Mouse (Mus musculus) hindbrain, embryonic 11.5 days (tissue): Measurements from ENCODE around the gene Fcamr. TPM values are rescaled to one million over a fixed set of nuclear protein-coding genes. Genes with fewer than 3 reads are reported as not detected.

Source experiments
- ATAC-seq: fragments of 200-750 bp; cut with Nextera tagmentation; 2 replicates; pipeline ENCODE4 v1.8.0; 2017; ENCODE audit warnings: mild to moderate bottlenecking, moderate TSS enrichment, moderate library complexity; ENCODE audit not compliant: low FRiP score
- DNase-seq: peaks from one replicate; pipeline ENCODE4 v3.0.0-alpha.2; 2015; ENCODE audit warnings: low spot score
- H3K27ac ChIP-seq: fragments of 300-500 bp; sonication (generic); 2 replicates; pipeline ENCODE4 v1.5.1; 2014; ENCODE audit warnings: mild to moderate bottlenecking, low read depth, low read length
- H3K27me3 ChIP-seq: fragments of 300-500 bp; sonication (generic); 2 replicates; pipeline ENCODE4 v1.6.1; 2014; ENCODE audit warnings: mild to moderate bottlenecking, low read length, moderate library complexity, mixed read lengths; ENCODE audit not compliant: control insufficient read depth, insufficient read depth
- H3K36me3 ChIP-seq: fragments of 300-500 bp; sonication (generic); 2 replicates; pipeline ENCODE4 v1.6.1; 2014; ENCODE audit warnings: mild to moderate bottlenecking, low read length, moderate library complexity, mixed read lengths; ENCODE audit not compliant: control insufficient read depth, insufficient read depth
- H3K4me1 ChIP-seq: fragments of 300-500 bp; sonication (generic); replicated peaks from 2 replicates; pipeline ENCODE4 v1.6.1; 2014; ENCODE audit warnings: low read length, mixed read lengths; ENCODE audit not compliant: control insufficient read depth, insufficient read depth
- H3K4me2 ChIP-seq: fragments of 300-500 bp; sonication (generic); replicated peaks from 2 replicates; pipeline ENCODE4 v1.6.1; 2014; ENCODE audit warnings: mild to moderate bottlenecking, low read depth, low read length
- H3K4me3 ChIP-seq: fragments of 300-500 bp; sonication (generic); 2 replicates; pipeline ENCODE4 v1.5.1; 2014; ENCODE audit warnings: low read depth, low read length
- H3K9ac ChIP-seq: fragments of 300-500 bp; sonication (generic); 2 replicates; pipeline ENCODE4 v1.6.1; 2014; ENCODE audit warnings: low read depth, low read length
- H3K9me3 ChIP-seq: fragments of 300-500 bp; sonication (generic); 2 replicates; pipeline ENCODE4 v1.6.1; 2016; ENCODE audit warnings: low read length; ENCODE audit not compliant: control insufficient read depth
- WGBS: fragments of 180-500 bp; shearing (Covaris S2); extraction: QIAGEN DNeasy Blood & Tissue Kit; methylation state at CpG from one replicate; pipeline ENCODE4 v1.1.7; 2014; 5-methylcytosine and 5-hydroxymethylcytosine counted together
- polyA plus RNA-seq: library from polyadenylated mRNA; unstranded; fragments of >200 nt; fragmentation: Nextera tagmentation; extraction: Ambion mirVana; gene quantifications from 2 replicates; pipeline ENCODE4 v1.2.1, GENCODE M21; 2014

Gene Fcamr
- polyA plus RNA-seq = 0.14 TPM in 1 of 2 replicates, not detected in the other

GRCm38 (mm10) chr1:130800602-130801001 is at the start of gene Fcamr:
Gene Fcamr, plus strand, starts transcription at chr1:130800902.
- Histone ChIP-seq H3K4me3 (no peak within 1 kb of the TSS), H3K4me1 (no peaks in the 10 kb centered on the region), H3K36me3 (no peaks in the 10 kb centered on the region), H3K9ac (no peak within 1 kb of the TSS), H3K9me3 (no peaks in the 10 kb centered on the region), H3K27me3 (no peaks in the 10 kb centered on the region), H3K4me2 (no peak within 1 kb of the TSS), H3K27ac (no peak within 1 kb of the TSS)
- DNase-seq = no peak
- no peak for ATAC-seq
- 89% methylated on average over 8 of the region's 8 CpGs for WGBS

- Histone ChIP-seq H3K36me3 (no peaks in the 10 kb centered on the region), H3K9ac (no peak overlapping the region), H3K4me3 (no peak overlapping the region), H3K4me1 (no peaks in the 10 kb centered on the region), H3K27ac (no peak overlapping the region), H3K27me3 (no peaks in the 10 kb centered on the region), H3K4me2 (no peak overlapping the region), H3K9me3 (no peaks in the 10 kb centered on the region)
- WGBS = 86% methylated on average over 9 of the region's 9 CpGs
- ATAC-seq = no peak
- DNase-seq = no peak
Observed at GRCm38 (mm10) chr1:130759689-130760088, 41.0 kb upstream of the Fcamr start.

- DNase-seq = no peak
- H3K27me3 ChIP-seq = no peaks in the 10 kb centered on the region
- no peak for ATAC-seq
- no peak overlapping the region for H3K4me2 ChIP-seq
- H3K4me3 ChIP-seq = no peak overlapping the region
- H3K9me3 ChIP-seq = no peaks in the 10 kb centered on the region
- H3K27ac ChIP-seq = no peak overlapping the region
- no peak overlapping the region for H3K9ac ChIP-seq
- H3K36me3 ChIP-seq = no peaks in the 10 kb centered on the region
- 90% methylated on average over 1 of the region's 1 CpGs for WGBS
- H3K4me1 ChIP-seq = no peaks in the 10 kb centered on the region
Observed at GRCm38 (mm10) chr1:130761597-130761996, 39.1 kb upstream of the Fcamr start.

- no peak overlapping the region for H3K4me3 ChIP-seq
- no peak overlapping the region for H3K27ac ChIP-seq
- H3K9me3 ChIP-seq = no peaks in the 10 kb centered on the region
- ATAC-seq (no peak), DNase-seq (no peak)
- H3K27me3 ChIP-seq = no peaks in the 10 kb centered on the region
- no peaks in the 10 kb centered on the region for H3K36me3 ChIP-seq
- WGBS = 90% methylated on average over 3 of the region's 3 CpGs
- H3K9ac ChIP-seq = no peak overlapping the region
- no peak overlapping the region for H3K4me2 ChIP-seq
- H3K4me1 ChIP-seq = no peaks in the 10 kb centered on the region
Observed at GRCm38 (mm10) chr1:130762045-130762760, 38.5 kb upstream of the Fcamr start.

- WGBS = 88% methylated on average over 12 of the region's 12 CpGs
- H3K27ac ChIP-seq = no peak overlapping the region
- no peak overlapping the region for H3K4me3 ChIP-seq
- H3K27me3 ChIP-seq = no peaks in the 10 kb centered on the region
- H3K9ac ChIP-seq = no peak overlapping the region
- DNase-seq = no peak
- H3K36me3 ChIP-seq = no peaks in the 10 kb centered on the region
- no peaks in the 10 kb centered on the region for H3K9me3 ChIP-seq
- no peaks in the 10 kb centered on the region for H3K4me1 ChIP-seq
- ATAC-seq = no peak
- no peak overlapping the region for H3K4me2 ChIP-seq
Observed at GRCm38 (mm10) chr1:130764027-130764461, 36.7 kb upstream of the Fcamr start.

GRCm38 (mm10) chr1:130767066-130767465 is 33.6 kb upstream of the Fcamr start:
- Histone ChIP-seq H3K4me1 (no peaks in the 10 kb centered on the region), H3K36me3 (no peaks in the 10 kb centered on the region), H3K27me3 (no peaks in the 10 kb centered on the region), H3K4me3 (no peak overlapping the region), H3K27ac (no peak overlapping the region), H3K9me3 (no peaks in the 10 kb centered on the region), H3K4me2 (no peak overlapping the region), H3K9ac (no peak overlapping the region)
- no peak for DNase-seq
- ATAC-seq = no peak
- WGBS = 86% methylated on average over 5 of the region's 5 CpGs

GRCm38 (mm10) chr1:130769925-130770324 is 30.8 kb upstream of the Fcamr start:
- Histone ChIP-seq H3K27ac (no peak overlapping the region), H3K9ac (no peak overlapping the region), H3K4me2 (no peak overlapping the region), H3K27me3 (no peaks in the 10 kb centered on the region), H3K4me3 (no peak overlapping the region), H3K36me3 (no peaks in the 10 kb centered on the region), H3K4me1 (no peaks in the 10 kb centered on the region), H3K9me3 (no peaks in the 10 kb centered on the region)
- ATAC-seq (no peak), DNase-seq (no peak)
- WGBS = 88% methylated on average over 2 of the region's 2 CpGs

- WGBS = 89% methylated on average over 4 of the region's 4 CpGs
- ATAC-seq = no peak
Observed at GRCm38 (mm10) chr1:130770487-130770886, 30.2 kb upstream of the Fcamr start.

GRCm38 (mm10) chr1:130770981-130771494 is 29.7 kb upstream of the Fcamr start:
- no peak for ATAC-seq
- Histone ChIP-seq H3K4me3 (no peak overlapping the region), H3K9me3 (no peaks in the 10 kb centered on the region), H3K27me3 (no peaks in the 10 kb centered on the region), H3K4me1 (no peaks in the 10 kb centered on the region), H3K27ac (no peak overlapping the region), H3K36me3 (no peaks in the 10 kb centered on the region), H3K4me2 (no peak overlapping the region), H3K9ac (no peak overlapping the region)
- WGBS = 81% methylated on average over 3 of the region's 3 CpGs
- no peak for DNase-seq

More at GRCm38 (mm10) chr1:130770487-130770886, 30.2 kb upstream of the Fcamr start:
- Histone ChIP-seq H3K27me3 (no peaks in the 10 kb centered on the region), H3K4me3 (no peak overlapping the region), H3K9me3 (no peaks in the 10 kb centered on the region), H3K4me2 (no peak overlapping the region), H3K9ac (no peak overlapping the region), H3K4me1 (no peaks in the 10 kb centered on the region), H3K27ac (no peak overlapping the region), H3K36me3 (no peaks in the 10 kb centered on the region)
- no peak for DNase-seq
